Mouse (Mus musculus) myocyte (in vitro differentiated cells): ENCODE results near the gene Gpr87.

Experiments
- POLR2A ChIP-seq: IDR thresholded peaks from one replicate; pipeline ENCODE4 v1.6.1; 2011; ENCODE audit warnings: low read depth, mild to moderate bottlenecking, control low read depth, moderate library complexity; ENCODE audit not compliant: insufficient read length
- POLR2AphosphoS2 ChIP-seq: IDR thresholded peaks from one replicate; pipeline ENCODE4 v1.6.1; 2011; ENCODE audit warnings: low read depth, control low read depth; ENCODE audit not compliant: insufficient read length
- TCF3 ChIP-seq: IDR thresholded peaks from one replicate; pipeline ENCODE4 v1.6.1; 2011; ENCODE audit warnings: low read depth, control low read depth; ENCODE audit not compliant: insufficient read length

GRCm38 (mm10) chr3:59230912-59231311 is 36.0 kb upstream of the Gpr87 start:
- TF ChIP-seq POLR2A (no peak), POLR2AphosphoS2 (no peak), TCF3 (no peak)
